Mouse (Mus musculus): ENCODE data around the gene Bpifb4. TPM values are rescaled to one million over a fixed set of nuclear protein-coding genes. Genes with fewer than 3 reads are reported as not detected.

Bpifb4 gene
- total and polyA plus RNA-seq, 3 experiments, result not detected

GRCm38 (mm10) chr2:153931125-153931524, 6.9 kb upstream of the Bpifb4 start:
- H3K9me3 ChIP-seq (replicated peaks; ENCODE audit: low read length), result peaks cover 3% of the 10 kb centered on the region
- H3K36me3 ChIP-seq (replicated peaks in 1 of 2; ENCODE audit: control insufficient read depth in 1 of 2, insufficient read depth in 1 of 2, low read length in 1 of 2), result no peaks in the 10 kb centered on the region
- no peak overlapping the region for H3K27ac ChIP-seq (ENCODE audit: insufficient read depth, low read depth)
- H3K9ac ChIP-seq (ENCODE audit: insufficient read depth, low read depth), result no peak overlapping the region
- in situ Hi-C loops (cut with MboI; ENCODE audit: low pct_ligation_motif_present, low pct_unique_long_range_greater_than_20kb, low sequenced_read_pairs) (loop anchor here (10.0 kb wide), 1 partner anchor 116 kb away; no protein-coding TSS in a partner anchor), dilution Hi-C loops (cut with MboI; ENCODE audit: extremely low pct_ligation_motif_present, extremely low pct_unique_long_range_greater_than_20kb, low sequenced_read_pairs) (no loop called here)
- DNase-seq (ENCODE audit: extremely low read depth), result no peak
- peaks cover 96% of the 10 kb centered on the region for H3K27me3 ChIP-seq (replicated peaks)
- TF ChIP-seq USF2 (conservative IDR thresholded peaks at IDR 0.05; ENCODE audit: low read depth, low read length), result no peak
- TF ChIP-seq BHLHE40 (IDR thresholded peaks at IDR 0.05; ENCODE audit: low read depth, low read length), result no peak
- no peak for TF ChIP-seq CHD1 (IDR thresholded peaks at IDR 0.05; ENCODE audit: low read depth, low read length)
- TF ChIP-seq KAT2A (IDR thresholded peaks at IDR 0.05; ENCODE audit: insufficient replicate concordance, low read length), result no peak
- no peak for TF ChIP-seq ETS1 (conservative IDR thresholded peaks at IDR 0.05; ENCODE audit: low read depth, low read length)
- H3K4me1 ChIP-seq (ENCODE audit: control insufficient read depth in 1 of 2, insufficient read depth in 2 of 2), result no peaks in the 10 kb centered on the region
- H3K79me2 ChIP-seq (replicated peaks; ENCODE audit: control insufficient read depth, extremely low read depth, insufficient read depth, poor library complexity, severe bottlenecking), result no peaks in the 10 kb centered on the region
- no peak overlapping the region for H3K4me3 ChIP-seq (replicated peaks in 1 of 3; ENCODE audit: low read depth in 2 of 3, low read length in 2 of 3, poor library complexity in 1 of 3)
- no peak overlapping the region for H3K4me2 ChIP-seq (ENCODE audit: insufficient read depth, low read depth, poor library complexity, severe bottlenecking)

GRCm38 (mm10) chr2:153933311-153933710, 4.7 kb upstream of the Bpifb4 start:
- no peaks in the 10 kb centered on the region for H3K4me1 ChIP-seq (ENCODE audit: control insufficient read depth in 1 of 2, insufficient read depth in 2 of 2)
- no peak for DNase-seq (ENCODE audit: extremely low read depth)
- no peak overlapping the region for H3K9ac ChIP-seq (ENCODE audit: insufficient read depth, low read depth)
- H3K27me3 ChIP-seq (replicated peaks), result peaks cover 95% of the 10 kb centered on the region
- TF ChIP-seq BHLHE40 (IDR thresholded peaks at IDR 0.05; ENCODE audit: low read depth, low read length) (no peak), KAT2A (IDR thresholded peaks at IDR 0.05; ENCODE audit: insufficient replicate concordance, low read length) (no peak), MEF2A (IDR thresholded peaks at IDR 0.05; ENCODE audit: borderline replicate concordance, low read depth, low read length) (no peak)
- no peaks in the 10 kb centered on the region for H3K36me3 ChIP-seq (replicated peaks in 1 of 2; ENCODE audit: control insufficient read depth in 1 of 2, insufficient read depth in 1 of 2, low read length in 1 of 2)
- H3K4me3 ChIP-seq (replicated peaks in 1 of 3; ENCODE audit: low read depth in 2 of 3, low read length in 2 of 3, poor library complexity in 1 of 3), result no peak overlapping the region
- H3K27ac ChIP-seq (ENCODE audit: insufficient read depth, low read depth), result no peak overlapping the region
- peaks cover 3% of the 10 kb centered on the region for H3K9me3 ChIP-seq (replicated peaks; ENCODE audit: low read length)
- no peak overlapping the region for H3K4me2 ChIP-seq (ENCODE audit: insufficient read depth, low read depth, poor library complexity, severe bottlenecking)
- in situ Hi-C loops (cut with MboI; ENCODE audit: low pct_ligation_motif_present, low pct_unique_long_range_greater_than_20kb, low sequenced_read_pairs), result loop anchor here (10.0 kb wide), 1 partner anchor 119 kb away; no protein-coding TSS in a partner anchor
- no peaks in the 10 kb centered on the region for H3K79me2 ChIP-seq (replicated peaks; ENCODE audit: control insufficient read depth, extremely low read depth, insufficient read depth, poor library complexity, severe bottlenecking)
- dilution Hi-C loops (cut with MboI; ENCODE audit: extremely low pct_ligation_motif_present, extremely low pct_unique_long_range_greater_than_20kb, low sequenced_read_pairs), result no loop called here

GRCm38 (mm10) chr2:153935348-153935747, 2.7 kb upstream of the Bpifb4 start:
- Histone ChIP-seq H3K79me2 (replicated peaks; ENCODE audit: control insufficient read depth, extremely low read depth, insufficient read depth, poor library complexity, severe bottlenecking) (no peaks in the 10 kb centered on the region), H3K27me3 (replicated peaks) (peaks cover 86% of the 10 kb centered on the region), H3K4me3 (replicated peaks in 1 of 3; ENCODE audit: low read depth in 2 of 3, low read length in 2 of 3, poor library complexity in 1 of 3) (no peak overlapping the region), H3K36me3 (replicated peaks in 1 of 2; ENCODE audit: control insufficient read depth in 1 of 2, insufficient read depth in 1 of 2, low read length in 1 of 2) (no peaks in the 10 kb centered on the region), H3K9ac (ENCODE audit: insufficient read depth, low read depth) (no peak overlapping the region), H3K27ac (ENCODE audit: insufficient read depth, low read depth) (no peak overlapping the region), H3K9me3 (replicated peaks; ENCODE audit: low read length) (peaks cover 3% of the 10 kb centered on the region), H3K4me1 (ENCODE audit: control insufficient read depth in 1 of 2, insufficient read depth in 2 of 2) (no peaks in the 10 kb centered on the region), H3K4me2 (ENCODE audit: insufficient read depth, low read depth, poor library complexity, severe bottlenecking) (no peak overlapping the region)
- DNase-seq (ENCODE audit: extremely low read depth), result no peak
- 0 out of 4 replicates have a peak, but pooled peaks of 1 of the 2 experiments have one; percentile 16 for TF ChIP-seq CTCF (conservative IDR thresholded peaks at IDR 0.05 in 1 of 2, IDR thresholded peaks at IDR 0.05 in 1 of 2; ENCODE audit: low read depth in 2 of 2, low read length in 2 of 2)
- no peak for TF ChIP-seq RCOR1 (conservative IDR thresholded peaks at IDR 0.05; ENCODE audit: low read depth, low read length)
- dilution Hi-C loops (cut with MboI; ENCODE audit: extremely low pct_ligation_motif_present, extremely low pct_unique_long_range_greater_than_20kb, low sequenced_read_pairs) (no loop called here), in situ Hi-C loops (cut with MboI; ENCODE audit: low pct_ligation_motif_present, low pct_unique_long_range_greater_than_20kb, low sequenced_read_pairs) (loop anchor here (10.0 kb wide), 1 partner anchor 121 kb away; no protein-coding TSS in a partner anchor)
